Mouse (Mus musculus): ENCODE data around the gene Col20a1.

The Col20a1 gene

DNA sequence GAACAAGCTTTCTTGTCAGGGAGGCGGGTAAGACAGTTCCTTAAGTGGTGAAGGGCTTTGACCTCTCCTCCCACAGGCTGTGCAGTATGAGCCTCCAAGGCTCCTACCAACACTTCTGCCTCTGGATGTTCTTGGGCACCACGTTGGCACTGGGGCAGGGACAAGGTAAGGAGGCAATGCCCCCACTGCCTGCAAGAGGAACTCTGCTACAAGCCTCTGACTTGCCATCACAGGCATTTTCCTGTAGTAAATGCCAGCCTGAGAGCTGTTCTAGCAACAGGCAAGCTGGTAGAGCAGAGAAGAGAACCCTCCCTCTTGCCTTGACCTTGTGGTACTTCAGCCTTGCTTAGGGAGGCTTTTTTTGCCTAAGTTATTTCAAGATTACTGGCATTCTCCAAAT is at the start of gene Col20a1:
TSS of gene Col20a1 (plus strand) at position 87 of the 400 bp plus-strand sequence.
- DNase-seq (ENCODE audit: low read depth, low spot score), result no peak

DNA sequence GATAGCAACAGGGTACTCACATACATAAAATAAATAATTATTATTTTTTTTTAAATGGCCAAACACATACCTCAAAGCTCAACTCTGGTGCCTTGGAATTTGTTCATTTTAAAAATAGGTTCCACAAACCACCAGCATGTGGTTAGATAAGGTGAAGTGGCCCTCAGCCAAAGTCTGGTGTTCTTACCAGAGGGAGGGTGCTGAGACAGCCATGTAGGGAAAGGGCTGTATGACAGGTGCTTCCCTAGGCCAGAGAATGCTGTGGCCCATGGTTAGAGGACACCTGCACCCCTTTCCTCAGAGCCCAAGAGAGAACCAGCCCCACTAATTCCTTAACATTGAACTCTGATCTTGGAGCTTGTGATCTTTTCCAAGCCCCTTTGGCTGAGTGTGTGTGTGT is 46.1 kb upstream of the Col20a1 start:
- DNase-seq (ENCODE audit: low read depth, low spot score), result no peak

DNA sequence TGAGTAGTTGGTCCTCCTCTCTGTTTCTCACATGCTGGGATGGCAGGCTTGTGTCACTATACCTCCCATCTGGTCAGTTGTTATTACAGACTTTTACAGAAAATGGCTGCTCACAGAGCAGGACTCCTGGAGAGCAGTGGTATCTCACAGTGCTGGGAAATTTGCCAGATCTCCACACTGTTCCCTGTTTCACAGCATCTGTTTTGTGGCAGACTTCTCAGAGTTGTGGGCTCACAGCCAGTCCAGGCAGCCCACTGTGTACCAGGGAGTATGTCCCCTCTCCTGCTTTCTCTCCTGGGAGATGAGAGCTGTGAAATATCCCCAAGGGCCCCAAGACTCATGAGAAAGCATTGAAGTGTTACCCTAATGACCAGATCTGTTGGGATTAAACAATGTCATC is 44.5 kb upstream of the Col20a1 start:
- DNase-seq (ENCODE audit: low read depth, low spot score), result no peak

DNA sequence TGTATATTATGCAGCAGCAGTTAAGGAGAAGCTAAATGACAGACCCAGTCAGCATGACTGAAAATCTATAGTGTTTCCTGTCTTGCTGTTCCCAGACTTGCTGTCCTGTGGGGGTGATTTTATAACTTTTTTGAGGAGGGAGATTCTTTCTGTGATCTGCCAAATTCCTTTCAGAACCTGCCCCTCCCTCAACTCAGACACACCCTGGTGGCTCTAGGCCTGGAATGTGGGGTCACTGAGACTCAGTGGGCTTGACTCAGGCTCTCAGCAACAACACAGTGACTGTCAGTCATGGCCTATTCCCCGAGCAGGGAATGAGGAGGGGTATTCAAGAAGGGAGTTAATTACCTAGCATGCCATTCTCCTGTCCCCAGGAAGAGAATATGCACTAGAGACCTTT is 36.4 kb upstream of the Col20a1 start:
- DNase-seq (ENCODE audit: low read depth, low spot score), result no peak

DNA sequence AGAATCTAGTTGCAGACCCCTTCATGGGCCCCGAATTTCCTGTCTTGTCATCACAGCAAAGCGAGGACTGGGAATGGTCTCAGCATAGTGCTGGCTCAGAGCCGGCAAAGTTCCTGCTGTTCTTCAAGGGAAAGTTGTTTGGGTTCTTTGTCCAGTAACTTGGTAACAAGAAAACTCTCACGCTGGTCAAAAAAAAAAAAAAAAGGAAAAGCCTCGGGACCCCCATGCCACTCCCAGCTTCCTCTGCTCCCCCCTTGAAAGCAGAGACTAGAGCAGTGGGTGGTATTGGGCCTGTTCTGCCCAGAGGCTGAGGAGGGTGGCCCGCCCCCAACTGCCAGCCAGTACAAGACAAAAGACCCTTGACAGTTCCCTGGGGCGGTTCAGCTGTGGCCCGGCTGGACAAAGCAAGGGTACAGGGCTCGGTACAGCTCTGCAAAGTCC is 33.6 kb upstream of the Col20a1 start:
- DNase-seq (ENCODE audit: low read depth, low spot score), result no peak

DNA sequence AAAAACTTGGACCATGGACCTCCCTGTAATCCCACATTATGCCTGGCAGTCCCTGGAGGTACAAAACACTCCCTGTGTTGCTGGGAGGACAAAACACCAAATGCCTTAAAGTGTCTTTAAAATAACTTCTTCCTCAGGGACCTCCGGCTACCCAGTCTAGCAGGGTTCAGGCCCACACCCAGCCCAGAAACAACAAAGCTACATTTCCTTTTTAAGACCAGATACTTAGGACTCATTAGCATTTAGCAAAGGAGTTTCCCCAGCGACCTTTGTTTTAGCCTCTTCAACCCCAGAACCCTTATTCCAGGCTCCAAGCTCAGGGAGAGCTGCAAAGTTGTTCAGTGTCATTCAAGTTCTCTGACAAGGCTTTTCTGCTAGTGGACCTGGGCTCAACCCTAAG is 32.7 kb upstream of the Col20a1 start:
- DNase-seq (ENCODE audit: low read depth, low spot score), result no peak

DNA sequence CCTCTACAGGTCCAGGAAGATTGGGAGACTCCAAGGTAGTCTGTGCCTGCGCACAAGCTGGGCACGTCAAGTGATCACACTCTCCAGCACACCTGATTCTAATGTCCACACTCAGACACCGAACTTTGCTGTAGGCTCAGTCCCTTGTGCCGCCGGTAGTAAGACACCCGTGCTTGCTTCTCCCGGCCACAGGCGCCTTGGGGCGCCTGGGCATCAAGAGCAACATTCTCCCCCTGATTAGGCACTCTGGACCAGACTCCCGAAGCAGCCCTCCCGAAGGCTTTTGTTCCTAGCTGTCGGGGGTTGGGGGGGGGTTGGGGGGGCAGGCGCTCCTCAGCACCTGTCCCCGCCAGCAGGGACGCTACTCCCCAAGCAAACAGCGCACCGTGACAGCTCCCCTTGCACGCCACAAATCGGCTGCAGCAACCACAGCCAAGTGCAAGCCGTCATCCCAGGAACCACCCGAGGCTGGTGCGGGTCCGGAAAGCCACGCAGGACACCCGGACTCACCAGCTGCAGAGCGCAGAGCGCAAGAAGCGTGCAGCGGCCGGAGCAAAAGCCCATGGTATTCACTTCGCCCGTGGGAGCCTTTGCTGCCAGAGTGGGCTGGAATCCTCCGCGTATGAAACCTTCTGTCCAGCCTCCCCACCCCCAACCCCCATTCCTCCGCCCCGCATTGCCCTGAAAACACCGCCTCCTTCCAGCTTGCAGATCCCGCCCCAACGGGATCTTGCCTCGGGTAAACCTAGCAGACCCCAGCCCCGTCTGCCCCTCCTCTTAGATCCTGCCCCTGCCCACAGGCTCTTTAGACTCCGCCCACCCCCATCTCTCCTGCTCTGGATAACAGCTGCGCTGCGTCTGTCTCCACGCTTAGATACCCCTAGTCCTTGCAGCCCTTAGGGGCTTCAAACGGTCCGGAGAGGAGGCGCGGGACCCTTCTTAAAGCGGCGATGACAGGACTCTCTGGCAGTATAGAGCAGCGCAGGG is 32.0 kb upstream of the Col20a1 start, which contains the start of gene Nkain4:
TSS of gene Nkain4 (minus strand) at position 639 of the 987 bp plus-strand sequence.
- DNase-seq (ENCODE audit: low read depth, low spot score), result no peak

DNA sequence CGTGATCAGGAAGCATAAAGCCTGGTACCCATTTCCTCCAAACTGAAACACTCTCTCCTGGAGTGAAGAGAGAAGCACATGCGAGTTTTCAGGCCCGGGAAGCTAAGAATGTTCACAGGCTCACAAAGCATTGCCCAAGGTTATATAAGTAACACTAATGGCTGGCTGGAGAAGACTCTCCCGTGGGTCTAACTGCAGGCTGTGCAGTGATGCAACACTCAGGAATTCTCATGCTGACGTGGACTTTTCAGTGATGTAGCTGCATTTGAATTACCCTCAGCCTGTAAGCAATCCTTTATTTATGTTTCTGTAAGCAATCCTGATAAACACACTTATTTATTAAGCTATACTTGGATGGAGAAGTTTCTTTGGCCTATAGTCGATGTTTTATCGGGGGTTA is 26.7 kb upstream of the Col20a1 start:
- DNase-seq (ENCODE audit: low read depth, low spot score), result no peak

DNA sequence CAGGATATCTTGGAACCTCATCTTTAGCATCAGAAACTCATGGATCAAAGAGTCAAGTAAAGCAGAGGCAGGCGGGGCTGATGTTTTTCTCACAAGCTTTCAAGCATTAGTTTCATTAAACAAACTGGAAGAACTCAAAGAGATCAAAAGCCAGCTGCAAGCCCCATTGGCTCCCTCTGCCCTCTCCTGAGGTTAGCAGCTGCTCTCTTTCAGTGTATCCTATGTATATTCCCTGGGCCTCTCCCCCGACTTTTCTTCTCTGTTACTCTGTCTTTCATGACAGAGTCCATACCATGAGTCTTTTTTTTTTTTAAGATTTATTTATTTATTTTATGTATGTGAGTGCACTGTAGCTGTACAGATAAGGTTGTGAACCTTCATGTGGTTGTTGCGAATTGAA is 26.1 kb upstream of the Col20a1 start:
- no peak for DNase-seq (ENCODE audit: low read depth, low spot score)

DNA sequence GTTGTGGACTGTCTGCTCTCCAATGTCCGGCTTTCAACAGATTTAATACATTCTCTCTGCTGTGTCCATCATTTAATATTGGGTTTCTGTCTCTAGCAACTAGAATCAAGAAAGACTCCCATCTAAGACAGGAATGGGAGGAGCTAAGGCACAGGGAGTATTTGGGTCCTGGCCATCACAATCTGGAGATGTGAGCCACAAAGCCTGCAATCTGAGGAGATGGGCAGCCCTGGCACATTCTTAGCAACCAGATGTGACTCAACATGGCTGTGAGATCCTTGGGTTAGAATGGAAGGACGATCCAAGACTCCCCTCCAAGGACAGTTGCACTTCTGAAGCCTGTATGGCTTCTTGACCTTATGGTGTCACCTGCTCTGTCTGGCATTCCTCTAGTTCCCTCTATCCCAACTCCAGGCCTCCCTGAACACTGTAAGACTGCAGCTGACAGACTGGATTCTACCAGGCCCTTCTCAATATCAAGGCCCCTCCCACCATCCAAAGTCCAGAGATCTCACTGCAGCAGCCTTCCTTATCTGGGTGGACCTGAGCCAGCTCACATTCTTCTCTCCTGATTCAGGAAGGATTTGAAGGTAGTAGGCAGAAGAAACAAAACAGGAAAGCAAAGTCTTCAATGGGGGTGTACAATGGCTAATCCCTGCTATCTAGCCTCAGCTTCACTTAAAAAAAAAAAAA is 23.6 kb upstream of the Col20a1 start:
- no peak for DNase-seq (ENCODE audit: low read depth, low spot score)

DNA sequence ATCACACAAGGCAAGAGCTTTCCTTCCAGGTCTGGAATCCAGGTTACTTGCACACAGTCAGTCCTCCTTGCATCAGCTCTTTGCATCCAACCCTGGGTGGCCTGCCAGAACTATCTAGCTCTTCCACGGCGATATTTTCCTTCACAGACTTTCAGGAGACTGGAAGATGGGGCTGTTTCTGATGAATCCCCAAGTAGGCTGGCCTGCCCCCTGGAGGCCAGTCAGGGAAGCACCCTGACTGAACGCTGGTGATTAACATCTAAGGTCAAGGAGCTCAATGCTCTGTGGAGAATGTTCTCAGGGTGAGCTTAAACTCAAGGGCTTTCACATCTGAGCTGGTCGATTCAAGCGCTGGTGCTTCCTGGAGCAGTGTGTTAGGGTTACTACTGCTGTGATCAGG is 22.4 kb upstream of the Col20a1 start:
- DNase-seq (ENCODE audit: low read depth, low spot score), result peak; percentile 76

DNA sequence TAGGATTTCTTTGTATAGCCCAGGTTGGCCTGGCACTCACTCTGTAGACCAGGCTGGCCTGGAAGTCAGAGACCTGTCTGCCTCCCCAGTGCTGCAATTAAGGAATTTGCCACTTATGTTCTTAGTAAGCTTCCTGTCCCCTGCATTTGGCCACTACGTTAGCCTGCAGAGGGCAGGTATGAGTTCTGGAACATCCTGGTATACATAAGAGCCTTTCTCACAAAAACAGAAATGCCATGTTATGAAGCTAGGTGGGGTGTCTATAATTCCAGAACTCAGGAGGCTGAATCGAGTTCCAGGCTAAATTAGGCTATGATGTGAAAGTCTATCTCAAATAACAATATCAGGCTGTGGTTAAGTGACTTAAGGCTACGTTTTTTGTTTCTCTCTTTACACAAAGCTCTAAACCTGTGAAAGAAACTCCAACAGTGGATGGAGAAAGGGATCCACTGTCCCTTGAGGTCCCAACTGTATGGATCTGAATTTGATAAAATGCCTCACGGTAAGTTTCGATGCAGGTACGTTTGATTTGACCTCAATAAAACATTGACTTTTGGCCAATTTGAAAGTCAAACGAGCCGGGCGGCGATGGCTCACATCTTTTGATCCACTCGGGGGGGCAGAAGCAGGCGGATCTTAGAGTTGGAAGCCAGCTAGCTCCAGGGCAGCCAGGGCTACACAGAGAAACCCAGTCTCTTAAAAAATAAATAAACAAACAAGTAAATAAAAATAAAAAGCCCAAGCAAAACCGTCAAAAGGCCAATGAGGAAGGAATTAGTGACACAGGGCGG is 20.0 kb upstream of the Col20a1 start:
- DNase-seq (ENCODE audit: low read depth, low spot score), result peak; percentile 68

DNA sequence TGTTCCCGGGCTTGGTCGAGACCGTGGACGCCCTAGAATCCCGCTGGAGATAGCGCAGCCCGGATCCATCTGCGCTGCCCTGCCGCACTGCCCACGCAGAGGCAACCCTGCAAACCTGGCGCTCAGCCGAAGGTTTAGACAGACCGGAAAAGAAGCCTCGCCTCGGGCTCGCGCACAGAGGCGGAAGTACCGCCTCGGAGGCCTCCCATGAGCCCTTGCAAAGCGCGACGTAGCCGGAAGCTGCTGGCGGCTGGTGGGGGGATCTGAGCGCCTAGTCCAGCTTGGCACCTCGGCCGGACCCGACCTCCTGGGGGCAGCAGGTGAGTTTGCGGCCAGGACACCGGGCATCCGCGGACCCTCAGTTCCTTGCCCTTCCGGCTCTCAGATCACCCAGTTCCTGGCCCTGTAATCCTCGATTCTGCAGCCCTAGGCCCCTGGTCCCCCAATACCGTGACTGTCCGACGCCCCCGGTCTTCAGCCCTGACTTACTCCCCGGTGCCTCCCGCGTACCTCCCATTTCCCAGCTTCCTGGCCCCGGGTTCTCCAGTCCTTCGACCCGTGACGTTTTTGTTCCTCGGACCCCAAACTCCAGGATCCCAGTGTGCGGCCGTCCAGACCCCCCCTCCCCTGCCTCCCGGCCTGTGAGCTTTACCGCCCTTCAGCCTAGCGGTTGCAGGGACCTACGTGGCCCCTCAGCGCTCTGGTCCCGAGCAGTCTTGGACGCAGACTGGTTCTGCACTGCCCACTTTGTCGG is 19.1 kb upstream of the Col20a1 start, which contains the start of gene Arfgap1:
TSS of gene Arfgap1 (plus strand) at position 216 of the 754 bp plus-strand sequence.
- peak; percentile 94 for DNase-seq (ENCODE audit: low read depth, low spot score)

DNA sequence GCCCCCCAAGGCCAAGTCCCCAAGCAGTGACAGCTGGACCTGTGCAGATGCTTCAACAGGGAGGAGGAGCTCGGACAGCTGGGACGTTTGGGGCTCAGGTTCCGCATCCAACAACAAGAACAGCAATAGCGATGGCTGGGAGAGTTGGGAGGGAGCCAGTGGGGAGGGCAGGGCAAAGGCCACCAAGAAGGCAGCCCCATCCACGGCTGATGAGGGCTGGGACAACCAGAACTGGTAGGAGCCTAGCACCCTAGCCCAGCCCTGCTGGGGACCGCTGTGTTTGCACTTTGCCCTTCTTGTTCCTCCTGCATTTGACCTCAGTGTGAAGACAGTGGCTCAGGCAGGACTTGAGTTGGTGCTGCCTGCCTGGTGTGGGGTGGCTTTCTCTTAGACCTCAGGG is 5.2 kb upstream of the Col20a1 start:
- no peak for DNase-seq (ENCODE audit: low read depth, low spot score)

DNA sequence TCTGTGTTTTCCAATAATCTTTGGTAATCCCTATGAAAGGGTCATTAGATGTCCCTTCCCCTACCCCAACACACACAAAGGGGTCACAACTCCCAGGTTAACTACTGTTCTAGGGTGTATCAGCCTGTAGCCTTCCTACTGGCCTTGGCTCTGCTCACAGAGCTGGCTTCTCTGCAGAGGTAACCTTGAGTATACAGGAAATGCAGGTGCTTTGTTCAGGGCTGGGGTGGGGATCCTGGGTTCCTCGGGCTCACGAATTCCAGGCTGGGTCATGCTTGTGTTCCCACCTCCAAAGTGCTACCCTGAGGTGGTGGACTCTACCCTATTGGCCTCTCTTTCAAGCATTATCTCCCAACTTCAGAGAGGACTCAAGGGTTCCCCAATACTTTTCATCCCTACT is 700 bp upstream of the Col20a1 start:
- no peak for DNase-seq (ENCODE audit: low read depth, low spot score)

DNA sequence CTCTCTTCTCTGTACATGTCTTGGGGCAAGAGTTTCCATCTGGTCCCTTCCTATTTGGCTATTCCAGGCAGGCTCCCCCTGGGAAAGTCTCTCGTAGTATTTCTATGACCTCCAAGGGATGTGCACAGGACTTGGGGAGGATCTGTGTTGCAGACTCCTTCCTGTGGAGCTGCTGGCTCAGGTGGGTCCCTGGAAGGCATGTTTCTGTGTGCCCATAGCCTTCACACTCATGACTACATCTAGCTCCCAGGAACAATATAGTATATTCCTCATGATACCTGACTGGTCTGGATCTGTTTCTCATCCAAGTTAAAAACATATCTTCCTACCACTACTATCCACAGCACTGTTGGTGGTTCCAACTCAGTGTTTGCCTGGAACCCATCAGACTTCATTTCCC is 666 bp downstream of the Col20a1 start:
- DNase-seq (ENCODE audit: low read depth, low spot score), result no peak

DNA sequence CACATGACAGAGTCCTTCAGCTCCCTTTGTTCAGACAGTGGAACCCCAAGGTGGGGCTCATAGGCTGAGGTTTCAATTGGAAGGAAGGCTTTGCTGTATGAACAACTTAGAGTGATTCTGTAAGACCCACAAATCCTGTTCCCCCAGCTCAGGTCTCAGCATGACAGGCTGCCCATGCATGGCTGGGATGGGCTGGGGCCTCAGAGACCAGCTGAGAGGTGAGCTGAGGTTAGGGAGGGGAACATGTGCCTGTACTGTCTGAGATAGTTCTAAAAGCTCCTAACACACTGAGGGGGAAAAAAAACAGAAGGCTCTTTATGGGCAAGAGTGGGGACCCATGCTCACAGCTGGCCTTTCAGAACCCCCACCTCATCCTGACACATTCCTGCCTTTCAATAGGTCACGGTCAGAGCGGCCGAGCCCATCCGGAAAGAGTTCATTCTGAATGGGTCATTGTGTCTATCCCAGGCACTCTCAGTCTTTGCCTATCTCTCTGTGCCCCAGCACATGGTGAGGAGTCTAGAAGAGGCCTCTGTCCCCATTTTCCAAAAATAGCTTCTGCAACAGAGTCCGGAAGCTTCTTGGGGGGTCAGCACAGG is 1.2 kb downstream of the Col20a1 start:
- DNase-seq (ENCODE audit: low read depth, low spot score), result no peak

DNA sequence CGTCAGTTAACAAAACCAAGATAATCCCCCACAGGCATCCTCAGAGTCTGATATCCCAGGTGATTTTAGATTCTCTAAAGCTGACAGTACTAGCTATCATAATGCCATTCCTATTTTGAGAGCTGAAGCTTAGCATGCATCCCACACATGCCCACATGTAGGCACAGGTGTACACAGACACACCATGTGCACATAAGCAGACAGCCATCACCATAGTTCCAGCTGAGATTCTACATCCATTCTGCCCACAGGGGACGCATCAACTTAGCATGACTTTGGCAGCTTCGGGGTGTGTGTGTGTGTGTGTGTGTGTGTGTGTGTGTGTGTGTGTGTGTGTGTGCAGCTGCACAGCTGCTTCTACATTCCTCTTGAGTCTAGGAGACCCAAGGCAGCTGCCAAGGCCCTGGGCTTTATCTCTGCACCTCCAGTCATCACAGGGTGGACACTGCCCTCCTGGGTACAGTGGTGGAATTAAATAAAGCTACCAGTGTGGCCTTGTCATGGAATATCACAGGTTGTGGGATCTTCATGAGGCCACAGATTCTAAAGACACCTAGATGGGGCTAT is 2.1 kb downstream of the Col20a1 start:
- DNase-seq (ENCODE audit: low read depth, low spot score), result no peak

DNA sequence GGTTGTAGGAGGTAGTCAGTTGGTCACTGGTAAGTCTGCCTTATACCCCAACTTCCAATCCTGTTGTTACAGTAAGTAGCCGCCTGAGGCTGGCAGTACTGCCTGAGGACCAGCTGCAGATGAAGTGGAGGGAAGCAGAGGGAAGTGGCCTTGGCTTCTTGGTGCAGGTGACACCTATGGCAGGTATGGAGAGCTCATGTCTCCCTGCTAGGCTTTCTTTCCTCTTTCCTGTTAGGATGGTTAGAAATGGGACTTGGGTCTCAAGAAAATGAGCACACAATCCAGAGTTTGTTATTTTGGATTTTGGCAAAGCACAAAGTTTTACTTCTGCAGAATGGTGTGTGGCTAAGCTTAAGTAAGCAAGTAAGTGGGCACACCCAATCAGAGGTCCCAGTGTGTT is 2.6 kb downstream of the Col20a1 start:
- no peak for DNase-seq (ENCODE audit: low read depth, low spot score)

DNA sequence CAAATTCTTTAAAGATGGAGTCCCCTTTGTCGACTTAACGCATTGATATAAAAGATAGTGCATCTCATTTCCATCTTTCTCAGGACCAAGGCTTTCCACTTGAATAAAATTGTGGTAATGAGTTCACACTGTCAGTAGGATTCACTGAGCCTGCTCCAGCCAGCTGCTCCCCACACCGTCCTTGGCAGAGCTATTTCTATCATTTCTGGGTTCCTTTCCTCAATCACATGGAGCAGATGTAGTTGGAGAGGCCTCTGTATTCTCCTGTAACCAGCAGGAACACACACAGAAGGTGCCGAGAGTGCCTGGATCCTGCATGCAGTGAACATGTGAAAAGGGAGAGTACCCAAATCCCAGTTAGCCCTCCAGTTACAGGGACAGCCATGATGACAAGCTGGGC is 4.0 kb downstream of the Col20a1 start:
- DNase-seq (ENCODE audit: low read depth, low spot score), result no peak
